Comparison of ENCODE assay signal across 8 mouse cellular contexts in the genomic region with DNA sequence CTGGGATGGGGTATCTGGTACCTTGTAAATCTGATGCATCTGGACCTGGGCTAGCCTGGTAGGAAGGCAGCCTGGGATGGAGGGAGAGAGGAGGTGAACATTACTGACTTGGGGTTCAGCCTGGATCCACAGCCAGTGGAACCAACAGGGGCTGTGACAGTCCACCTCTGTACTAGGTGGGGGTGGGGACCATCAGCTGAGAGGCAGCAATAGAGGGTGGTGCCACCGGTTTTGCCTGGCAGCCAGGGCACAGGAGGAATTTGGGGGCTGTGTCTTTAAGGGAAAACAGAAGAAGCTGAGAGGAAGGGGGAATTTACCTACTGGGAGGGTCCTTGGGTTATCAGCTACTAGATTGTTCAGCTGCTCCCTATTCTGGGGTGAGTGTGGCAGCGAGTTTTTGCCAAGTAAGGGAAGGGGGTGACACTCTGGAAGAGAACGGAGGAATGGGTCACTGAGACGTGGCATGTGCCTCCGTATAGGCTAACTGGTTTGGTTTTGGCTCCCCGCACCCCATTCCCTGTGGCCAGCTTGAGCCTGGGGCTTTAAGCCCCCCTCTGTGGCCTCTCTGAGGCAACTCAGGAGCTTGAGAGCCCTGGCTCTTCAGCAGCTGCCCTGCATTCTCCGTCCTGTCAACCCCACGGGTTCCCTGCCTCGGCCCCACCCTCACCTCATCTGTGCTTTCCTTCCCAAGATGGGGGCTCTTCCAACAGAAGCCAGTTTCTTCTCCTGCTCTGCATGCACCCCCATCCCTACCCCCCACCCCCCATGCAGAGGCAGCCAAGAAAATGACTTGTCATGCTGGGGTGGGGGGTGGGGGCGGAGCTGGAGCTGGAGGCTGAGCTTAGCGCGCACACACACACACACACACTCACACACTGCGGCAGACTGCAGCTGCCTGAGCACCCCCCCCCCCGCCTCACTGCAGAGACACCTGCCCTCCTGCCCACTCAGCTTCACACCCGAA. TPM values are rescaled to one million over a fixed set of nuclear protein-coding genes. Genes with fewer than 3 reads are reported as not detected.
DNase-seq lines count a peak whose midpoint lies in the region; ATAC-seq lines count a peak whose summit lies in the region.

No protein-coding gene starts in this region.

- no peaks in the 10 kb centered on the region; the same call in 1 of the 2 replicates for H3K9me3 ChIP-seq in megakaryocyte, embryonic 14.5 days
- H3K9me3 ChIP-seq in heart, embryonic 16.5 days (replicated peaks; ENCODE audit: control insufficient read depth, low read length): no peaks in the 10 kb centered on the region
- H3K9me3 ChIP-seq in limb, embryonic 10.5 days (replicated peaks): no peaks in the 10 kb centered on the region

- DNase-seq in cerebellum, postnatal 36 days: peak; percentile 56 to 60
- peak; percentile 48 for DNase-seq in limb, embryonic 10.5 days (ENCODE audit: low spot score)
- DNase-seq in right cerebral cortex, adult 18-20 months: peak; percentile 76
- DNase-seq in urinary bladder, postnatal 36 days (ENCODE audit: low spot score in 2 of 2): no peak
- no peak for DNase-seq in gastrocnemius, postnatal 36 days

- 5% methylated on average over 14 of the region's 15 CpGs for WGBS in heart, embryonic 16.5 days
- WGBS in limb, embryonic 10.5 days: 2% methylated on average over 15 of the region's 15 CpGs

- H3K36me3 ChIP-seq in megakaryocyte, embryonic 14.5 days (replicated peaks; ENCODE audit: low read length): peaks cover 10% of the 10 kb centered on the region
- H3K36me3 ChIP-seq in heart, embryonic 16.5 days (ENCODE audit: control insufficient read depth, insufficient read depth): 0 out of 2 replicates have a peak, but pooled peaks cover 3% of the 10 kb centered on the region
- no peaks in the 10 kb centered on the region; the same call in 1 of the 2 replicates for H3K36me3 ChIP-seq in limb, embryonic 10.5 days

- intact Hi-C loops in gastrocnemius, postnatal 36 days (cut with DNase I): no loop called here

- peak overlapping the region; percentile 91 for H3K4me3 ChIP-seq in megakaryocyte, embryonic 14.5 days (replicated peaks)
- H3K4me3 ChIP-seq in heart, embryonic 16.5 days (ENCODE audit: low read length): peak overlapping the region; percentile 64
- peak overlapping the region; percentile 46 for H3K4me3 ChIP-seq in limb, embryonic 10.5 days

- peak overlapping the region; percentile 74 for H3K4me2 ChIP-seq in heart, embryonic 16.5 days (ENCODE audit: low read depth, low read length)

- peak overlapping the region; percentile 73 for H3K9ac ChIP-seq in heart, embryonic 16.5 days (ENCODE audit: low read length)

- peaks cover 66% of the 10 kb centered on the region for H3K4me1 ChIP-seq in megakaryocyte, embryonic 14.5 days
- peaks cover 40% of the 10 kb centered on the region for H3K4me1 ChIP-seq in heart, embryonic 16.5 days (ENCODE audit: control insufficient read depth, insufficient read depth, low read length)
- H3K4me1 ChIP-seq in limb, embryonic 10.5 days: peaks cover 52% of the 10 kb centered on the region

- H3K27me3 ChIP-seq in megakaryocyte, embryonic 14.5 days (replicated peaks): peaks cover 90% of the 10 kb centered on the region
- H3K27me3 ChIP-seq in heart, embryonic 16.5 days (ENCODE audit: control insufficient read depth, insufficient read depth, low read length): peaks cover 12% of the 10 kb centered on the region
- peaks cover 98% of the 10 kb centered on the region for H3K27me3 ChIP-seq in limb, embryonic 10.5 days (ENCODE audit: low read depth, poor library complexity, severe bottlenecking)

- peak overlapping the region; percentile 92 for H3K27ac ChIP-seq in heart, embryonic 16.5 days (ENCODE audit: low read length)
- peak overlapping the region; percentile 61; the same call in 1 of the 2 replicates for H3K27ac ChIP-seq in limb, embryonic 10.5 days

- no peak for ATAC-seq in megakaryocyte, adult 5-6 weeks (ENCODE audit: poor library complexity, severe bottlenecking)
- ATAC-seq in heart, embryonic 16.5 days (replicated peaks; ENCODE audit: extremely low read depth, insufficient read depth, low FRiP score): peak; percentile 23; the same call in 1 of the 2 replicates

RNA-seq across cellular contexts. Expression of a gene that starts 6.5 kb away (rescaled TPM):
- polyA plus RNA-seq in megakaryocyte, embryonic 14.5 days (2012; ENCODE audit: insufficient read depth, low replicate concordance): 1.6 and 11.4 TPM in 2 replicates
- total RNA-seq in megakaryocyte, adult 5-6 weeks (2015): 0.96 TPM in 1 of 2 replicates, not detected in the other
- total RNA-seq in megakaryocyte, adult 5-6 weeks (2017): 0.04 and 0.08 TPM in 2 replicates
- 3.7 and 4.0 TPM in 2 replicates for polyA plus RNA-seq in heart, embryonic 16.5 days (2015; fragmentation: Nextera tagmentation; extraction: Ambion mirVana)
- 1.5 and 2.0 TPM in 2 replicates for polyA plus RNA-seq in limb, embryonic 10.5 days (2016; fragmentation: Nextera tagmentation; extraction: Ambion mirVana)
- total RNA-seq in gastrocnemius, postnatal 36 days (2021): 1 to 10 TPM; 6.7 to 8.1 TPM

RNA-seq across cellular contexts. Expression of a gene that starts 24.7 kb away (rescaled TPM):
- 8.6 TPM in 1 of 2 replicates, not detected in the other for polyA plus RNA-seq in megakaryocyte, embryonic 14.5 days (2012; ENCODE audit: insufficient read depth, low replicate concordance)
- 8.3 and 10.3 TPM in 2 replicates for total RNA-seq in megakaryocyte, adult 5-6 weeks (2015)
- total RNA-seq in megakaryocyte, adult 5-6 weeks (2017): 4.6 and 7.9 TPM in 2 replicates
- 34.5 and 42.4 TPM in 2 replicates for polyA plus RNA-seq in heart, embryonic 16.5 days (2015; fragmentation: Nextera tagmentation; extraction: Ambion mirVana)
- 116 and 135 TPM in 2 replicates for polyA plus RNA-seq in limb, embryonic 10.5 days (2016; fragmentation: Nextera tagmentation; extraction: Ambion mirVana)
- 10 to 100 TPM; 14.2 to 16.0 TPM for total RNA-seq in gastrocnemius, postnatal 36 days (2021)

RNA-seq across cellular contexts. Expression of a gene that starts 59.3 kb away (rescaled TPM):
- 1.9 TPM in 1 of 2 replicates, not detected in the other for polyA plus RNA-seq in megakaryocyte, embryonic 14.5 days (2012; ENCODE audit: insufficient read depth, low replicate concordance)
- total RNA-seq in megakaryocyte, adult 5-6 weeks (2015): 4.5 and 6.5 TPM in 2 replicates
- total RNA-seq in megakaryocyte, adult 5-6 weeks (2017): 8.8 and 12.5 TPM in 2 replicates
- polyA plus RNA-seq in heart, embryonic 16.5 days (2015; fragmentation: Nextera tagmentation; extraction: Ambion mirVana): 11.0 and 13.5 TPM in 2 replicates
- 7.5 and 8.9 TPM in 2 replicates for polyA plus RNA-seq in limb, embryonic 10.5 days (2016; fragmentation: Nextera tagmentation; extraction: Ambion mirVana)
- total RNA-seq in gastrocnemius, postnatal 36 days (2021): 10 to 100 TPM; 63.1 to 84.5 TPM

Comparison
In these comparisons a context has a peak if more than half of its experiments do, and no peak if none do; other contexts are left out.
1. DNase-seq: peak in cerebellum, postnatal 36 days (2 of 2), limb, embryonic 10.5 days (single experiment) and right cerebral cortex, adult 18-20 months (single experiment); none in urinary bladder, postnatal 36 days (0 of 2) and gastrocnemius, postnatal 36 days (0 of 2).
2. Peak in every context shown above with its lines, with median percentiles within 50 percentile points of each other: H3K4me3 ChIP-seq.